Mouse (Mus musculus) T-helper 2 cell (primary cell): ENCODE results near the gene Myb.

Experiments
- in situ Hi-C: fragments of 300-600 bp; cut with MboI, MseI; formaldehyde crosslinking; loops from one replicate; pipeline ENCODE4 v1.15.1; 2025; ENCODE audit warnings: high pct_unique_total_duplicates

Gene Myb

GRCm38 (mm10) chr10:21089541-21089940, 71.2 kb downstream of the Myb start:
- in situ Hi-C loops: no loop called here

GRCm38 (mm10) chr10:21087614-21088232, 73.1 kb downstream of the Myb start:
- in situ Hi-C loops: no loop called here

GRCm38 (mm10) chr10:21085044-21085443, 75.7 kb downstream of the Myb start:
- in situ Hi-C loops: no loop called here

GRCm38 (mm10) chr10:21083391-21083918, 77.3 kb downstream of the Myb start:
- in situ Hi-C loops: loop anchor here (5.0 kb wide), 1 partner anchor 64 kb away; no protein-coding TSS in a partner anchor

- in situ Hi-C loops: loop anchor here (5.0 kb wide), 1 partner anchor 65 kb away; no protein-coding TSS in a partner anchor
Measured at GRCm38 (mm10) chr10:21082447-21082846, 78.3 kb downstream of the Myb start.

GRCm38 (mm10) chr10:21077151-21077719, 83.5 kb downstream of the Myb start:
- in situ Hi-C loops: no loop called here

- in situ Hi-C loops: no loop called here
Measured at GRCm38 (mm10) chr10:21076731-21077130, 84.1 kb downstream of the Myb start.

GRCm38 (mm10) chr10:21076137-21076536, 84.6 kb downstream of the Myb start:
- in situ Hi-C loops: no loop called here
